Mouse (Mus musculus) G1E (cell line): Measurements from ENCODE around the gene Il11ra1. TPM values are rescaled to one million over a fixed set of nuclear protein-coding genes. Genes with fewer than 3 reads are reported as not detected.
"Not testable (repeated sequence)": the region's sequence is repeated elsewhere in the genome, so short reads cannot be mapped to it uniquely, and the experiment has no call there.

Experiments
- ATAC-seq: 2 replicates; pipeline ENCODE4 v1.8.0; 2016; ENCODE audit warnings: mild to moderate bottlenecking; ENCODE audit not compliant: insufficient number of reproducible peaks, poor library complexity, low FRiP score, severe bottlenecking; ENCODE audit errors: extremely low read depth
- DNase-seq: peaks from one replicate; pipeline ENCODE4 v3.0.0; 2012; ENCODE audit warnings: low spot score
- H3K27me3 ChIP-seq: 2 replicates; pipeline ENCODE4 v1.6.1; 2012; ENCODE audit warnings: mild to moderate bottlenecking, low read length, inconsistent platforms; ENCODE audit not compliant: insufficient read depth
- H3K36me3 ChIP-seq: replicated peaks from 2 replicates; pipeline ENCODE3; 2012; ENCODE audit warnings: mild to moderate bottlenecking, inconsistent platforms
- H3K4me1 ChIP-seq: 2 replicates; pipeline ENCODE4 v1.6.1; 2012; ENCODE audit warnings: low read depth, low read length, inconsistent platforms, mixed read lengths; ENCODE audit not compliant: insufficient read depth
- H3K4me3 ChIP-seq: 2 replicates; pipeline ENCODE4 v1.5.1; 2012; ENCODE audit warnings: low read depth, mild to moderate bottlenecking, inconsistent platforms, low read length, moderate library complexity, mixed read lengths
- H3K9me3 ChIP-seq: replicated peaks from 2 replicates; pipeline ENCODE4 v1.6.1; 2012; ENCODE audit warnings: inconsistent platforms
- CTCF ChIP-seq: IDR thresholded peaks from 2 replicates; pipeline ENCODE4 v1.5.1; 2012; ENCODE audit warnings: low read depth, low read length, inconsistent platforms, mixed read lengths
- GATA1 ChIP-seq: IDR thresholded peaks from 2 replicates; pipeline ENCODE4 v1.6.1; 2012; ENCODE audit warnings: borderline replicate concordance, low read length, inconsistent platforms, mixed read lengths
- GATA2 ChIP-seq: IDR thresholded peaks from 2 replicates; pipeline ENCODE4 v1.6.1; 2012; ENCODE audit warnings: low read depth, low read length, inconsistent platforms, borderline replicate concordance
- POLR2AphosphoS5 ChIP-seq: IDR thresholded peaks from 2 replicates; pipeline ENCODE4 v1.6.1; 2012; ENCODE audit warnings: low read depth, low read length, inconsistent platforms; ENCODE audit not compliant: insufficient replicate concordance
- TAL1 ChIP-seq: conservative IDR thresholded peaks from 2 replicates; pipeline ENCODE4 v1.6.1; 2012; ENCODE audit warnings: low read depth, low read length, inconsistent platforms, mixed read lengths
- polyA plus RNA-seq: library from polyadenylated mRNA; stranded (reverse); fragments of >175 nt; gene quantifications from 2 replicates; pipeline ENCODE4 v1.2.3, GENCODE M21; 2012
- total RNA-seq, 2 experiments: library from RNA; stranded (forward) in 1 of 2; stranded (reverse) in 1 of 2; fragments of 200-1000 nt in 1 of 2; fragments of >200 nt in 1 of 2; fragmentation: Nextera tagmentation in 1 of 2; gene quantifications; 2 replicates each; pipeline ENCODE4 v1.2.3; 2014 to 2017

Il11ra1 gene
- 3.4 and 4.0 TPM in 2 replicates for total RNA-seq (2014; fragmentation: Nextera tagmentation)
- 13.1 and 18.5 TPM in 2 replicates for total RNA-seq (2017)
- polyA plus RNA-seq: 4.6 and 6.7 TPM in 2 replicates

DNA sequence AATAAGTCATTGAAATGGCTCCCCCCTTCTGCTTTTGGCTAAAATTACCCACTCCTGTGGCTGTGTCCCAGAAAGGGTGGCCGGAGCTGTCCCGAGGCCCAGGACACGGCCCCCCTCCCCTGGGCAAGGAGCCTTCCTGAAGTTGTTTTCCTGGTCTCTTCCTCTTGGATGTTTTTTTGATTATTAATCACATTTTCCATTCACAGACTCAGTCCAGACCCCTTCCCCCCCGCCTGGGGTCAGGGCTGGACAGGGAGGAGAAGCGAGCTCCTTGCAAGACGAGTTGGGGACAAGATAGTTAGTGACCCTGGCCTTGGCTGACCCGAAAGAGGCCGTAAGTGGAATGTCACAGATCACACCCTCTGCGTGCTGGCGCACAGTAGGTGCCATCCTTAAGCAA is at the start of gene Il11ra1:
Gene Il11ra1, plus strand, starts transcription at position 207 of the 400 bp plus-strand sequence.
- H3K27me3 ChIP-seq, H3K4me3 ChIP-seq, H3K4me1 ChIP-seq, DNase-seq, ATAC-seq, H3K9me3 ChIP-seq, H3K36me3 ChIP-seq: not testable (repeated sequence)

DNA sequence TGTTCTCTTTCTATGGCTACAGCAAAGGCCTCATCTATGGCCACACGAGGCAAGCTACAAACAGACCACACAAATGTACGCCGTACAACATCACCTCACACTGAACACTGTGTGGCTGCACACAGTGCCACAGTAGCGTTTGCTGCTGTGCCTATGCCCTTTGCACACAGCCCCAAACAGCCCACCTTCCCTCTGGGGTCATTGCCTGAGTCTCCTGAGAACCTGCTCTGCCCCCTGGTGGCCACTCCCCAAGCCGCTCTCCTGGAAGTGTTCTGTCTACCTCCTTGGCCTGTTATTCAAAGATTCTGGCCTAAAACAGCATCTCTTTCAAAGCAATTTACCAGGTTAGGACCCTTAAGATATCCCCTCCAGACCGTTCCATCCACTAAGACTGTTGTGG is 46.5 kb upstream of the Il11ra1 start:
- Histone ChIP-seq H3K36me3 (no peaks in the 10 kb centered on the region), H3K4me3 (no peak overlapping the region), H3K27me3 (peaks cover 31% of the 10 kb centered on the region), H3K4me1 (peaks cover 7% of the 10 kb centered on the region), H3K9me3 (no peaks in the 10 kb centered on the region)
- DNase-seq (no peak), ATAC-seq (no peak)
- TF ChIP-seq GATA1 (no peak), POLR2AphosphoS5 (no peak), CTCF (no peak; the same call in 1 of the 2 replicates)

DNA sequence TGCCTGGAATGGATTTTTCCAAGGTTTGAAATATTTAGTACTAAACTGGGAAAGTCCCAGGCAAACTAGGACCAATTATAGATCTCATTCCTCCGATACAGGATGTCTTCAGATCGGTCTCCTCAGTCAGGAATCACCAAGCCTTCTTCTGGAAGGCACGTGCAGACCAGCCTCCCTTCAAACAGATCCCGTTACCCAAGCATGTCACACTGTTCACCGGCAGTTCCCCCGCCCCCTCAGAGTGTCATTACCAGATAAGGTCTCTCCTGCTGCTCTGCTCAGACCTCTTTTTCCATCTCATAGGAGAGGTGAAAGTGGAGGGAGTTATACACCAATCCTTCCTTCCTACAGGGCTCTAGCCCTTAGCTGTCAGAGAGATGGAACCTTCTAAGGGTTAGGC is 46.1 kb upstream of the Il11ra1 start:
- no peak overlapping the region for H3K4me3 ChIP-seq
- H3K27me3 ChIP-seq: peaks cover 31% of the 10 kb centered on the region
- no peak for TF ChIP-seq GATA1
- no peak for TF ChIP-seq TAL1
- TF ChIP-seq CTCF: no peak
- no peak for TF ChIP-seq POLR2AphosphoS5
- TF ChIP-seq GATA2: no peak
- H3K9me3 ChIP-seq: no peaks in the 10 kb centered on the region
- DNase-seq (no peak), ATAC-seq (no peak)
- H3K36me3 ChIP-seq: no peaks in the 10 kb centered on the region
- peaks cover 9% of the 10 kb centered on the region for H3K4me1 ChIP-seq

DNA sequence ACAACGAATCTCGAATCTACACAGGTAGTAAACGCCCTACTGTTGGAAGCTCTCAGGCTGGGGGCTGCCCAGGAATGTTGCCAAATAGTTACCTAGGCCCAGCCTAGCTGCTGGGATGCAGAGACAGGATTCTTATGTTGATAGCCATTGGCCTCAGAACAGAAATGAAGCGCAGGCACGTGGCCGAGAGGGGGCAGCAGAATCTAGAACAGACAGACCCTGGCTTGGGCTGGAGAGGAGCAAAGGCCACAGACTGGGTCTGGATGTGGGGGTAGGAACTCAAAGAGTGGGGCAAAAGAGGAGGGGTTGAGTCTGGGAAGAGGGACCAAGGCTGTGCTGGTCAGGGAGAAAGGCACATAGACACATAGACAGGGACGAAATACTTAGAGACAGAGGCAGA is 45.6 kb upstream of the Il11ra1 start:
- H3K27me3 ChIP-seq: peaks cover 34% of the 10 kb centered on the region
- H3K36me3 ChIP-seq: no peaks in the 10 kb centered on the region
- no peaks in the 10 kb centered on the region for H3K9me3 ChIP-seq
- DNase-seq: no peak
- no peak for ATAC-seq
- no peak for TF ChIP-seq GATA1
- TF ChIP-seq CTCF: no peak
- no peak for TF ChIP-seq POLR2AphosphoS5
- no peak for TF ChIP-seq GATA2
- TF ChIP-seq TAL1: no peak
- peaks cover 10% of the 10 kb centered on the region for H3K4me1 ChIP-seq
- no peak overlapping the region for H3K4me3 ChIP-seq

DNA sequence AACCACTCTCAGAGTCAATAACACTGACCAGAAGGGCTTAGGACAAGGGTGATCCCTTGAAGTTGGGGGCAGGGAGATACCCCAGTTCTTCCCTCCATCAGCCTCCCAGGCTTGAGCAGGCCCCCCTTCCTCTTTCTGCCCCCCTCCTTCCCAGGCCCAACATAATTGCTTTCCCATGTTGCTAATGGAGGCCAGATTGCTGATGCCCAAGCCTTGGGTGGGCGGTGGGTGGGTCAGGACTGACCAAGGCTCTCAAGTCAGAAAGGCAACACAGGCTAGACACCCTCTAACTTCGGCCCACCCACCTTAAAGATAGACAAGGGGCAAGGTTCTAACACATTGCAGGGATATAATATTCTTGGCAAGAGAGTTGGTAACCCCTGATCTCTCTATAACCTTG is 44.3 kb upstream of the Il11ra1 start:
- Histone ChIP-seq H3K36me3 (no peaks in the 10 kb centered on the region), H3K27me3 (peaks cover 30% of the 10 kb centered on the region)
- TF ChIP-seq POLR2AphosphoS5 (no peak), TAL1 (no peak), GATA1 (no peak), CTCF (no peak), GATA2 (no peak)

DNA sequence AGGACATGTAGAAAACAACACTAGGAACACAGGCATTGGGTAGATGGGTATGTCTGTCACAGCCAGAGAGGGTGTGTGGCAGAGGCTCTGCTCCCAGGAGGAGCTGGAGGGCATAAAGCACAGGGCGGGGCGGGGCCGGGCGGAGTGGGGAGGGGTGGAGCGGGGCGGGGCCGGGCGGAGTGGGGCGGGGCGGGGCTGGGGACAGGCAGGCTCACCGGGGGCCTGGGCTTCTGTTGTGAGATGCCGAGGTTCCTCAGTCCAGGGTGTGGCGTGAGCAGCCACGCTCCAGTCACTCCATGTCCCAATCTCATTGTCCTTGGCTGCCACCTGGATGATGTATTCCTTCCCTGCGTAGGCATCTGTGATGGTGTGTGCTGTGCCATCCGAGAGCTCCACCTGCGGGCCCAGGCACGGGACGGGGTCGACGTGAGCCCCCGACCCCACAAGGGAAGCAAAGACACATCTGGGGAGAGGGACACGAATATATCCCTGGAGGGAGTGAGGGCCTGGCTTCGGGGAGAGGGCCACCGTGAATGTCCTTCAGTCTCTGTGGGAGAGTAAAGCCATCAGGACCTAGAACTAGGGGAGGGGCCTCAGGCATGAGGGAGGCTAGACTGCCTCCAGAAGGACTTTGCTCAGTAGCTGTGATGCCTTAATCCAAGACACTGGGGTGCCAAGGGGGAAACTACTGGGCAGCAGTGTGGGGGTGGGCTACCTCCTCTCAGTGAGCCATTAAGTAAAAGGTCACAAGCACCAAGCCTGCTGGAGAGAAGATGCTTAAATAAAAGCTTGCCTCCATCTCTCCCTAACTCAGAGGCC is 41.0 kb upstream of the Il11ra1 start:
- no peak for ATAC-seq
- TF ChIP-seq POLR2AphosphoS5 (no peak), CTCF (no peak), GATA1 (no peak), GATA2 (no peak), TAL1 (no peak)

More for the DNA sequence above, 44.3 kb upstream of the Il11ra1 start:
- DNase-seq (no peak), ATAC-seq (no peak)
- Histone ChIP-seq H3K4me3 (no peak overlapping the region), H3K9me3 (no peaks in the 10 kb centered on the region), H3K4me1 (peaks cover 10% of the 10 kb centered on the region)

DNA sequence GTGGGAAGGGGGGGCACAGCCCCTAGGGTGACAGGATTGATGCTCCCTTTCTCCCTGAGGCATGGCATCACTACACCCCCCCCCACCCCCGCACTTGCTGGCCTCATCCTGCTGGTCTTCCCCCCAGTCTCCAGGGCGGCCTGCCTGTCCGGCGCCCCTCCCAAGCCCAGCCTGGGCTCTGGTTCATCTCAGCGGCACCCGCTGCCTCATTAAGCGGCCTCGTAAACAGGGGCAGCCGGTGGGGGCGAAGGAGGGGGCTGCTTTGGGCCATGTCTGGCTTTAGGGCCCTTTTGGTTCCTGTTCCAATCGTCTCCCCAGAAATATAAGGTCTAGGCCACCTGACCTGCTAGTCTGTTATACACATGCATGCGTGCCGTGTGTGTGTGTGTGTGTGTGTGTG is 40.2 kb upstream of the Il11ra1 start:
- ATAC-seq: no peak

More for the DNA sequence above, 41.0 kb upstream of the Il11ra1 start:
- Histone ChIP-seq H3K27me3 (peaks cover 29% of the 10 kb centered on the region), H3K9me3 (no peaks in the 10 kb centered on the region), H3K4me1 (peaks cover 8% of the 10 kb centered on the region), H3K36me3 (no peaks in the 10 kb centered on the region), H3K4me3 (no peak overlapping the region)
- DNase-seq: no peak

More for the DNA sequence above, 40.2 kb upstream of the Il11ra1 start:
- TF ChIP-seq TAL1 (no peak), GATA2 (no peak), GATA1 (no peak), POLR2AphosphoS5 (no peak), CTCF (no peak)
- peaks cover 29% of the 10 kb centered on the region for H3K27me3 ChIP-seq
- no peak for DNase-seq
- H3K9me3 ChIP-seq: no peaks in the 10 kb centered on the region
- H3K4me1 ChIP-seq: peaks cover 7% of the 10 kb centered on the region; the same call in 1 of the 2 replicates
- H3K36me3 ChIP-seq: no peaks in the 10 kb centered on the region
- no peak overlapping the region for H3K4me3 ChIP-seq
